Mouse (Mus musculus): ENCODE data around the gene Kcnh4.

Gene Kcnh4

GRCm38 (mm10) chr11:100730477-100731205, 29.1 kb downstream of the Kcnh4 start:
- no peak for DNase-seq (ENCODE audit: low spot score)

GRCm38 (mm10) chr11:100729976-100730375, 29.8 kb downstream of the Kcnh4 start:
- no peak for DNase-seq (ENCODE audit: low spot score)

- DNase-seq (ENCODE audit: low spot score): no peak
Measured at GRCm38 (mm10) chr11:100728601-100729000, 31.1 kb downstream of the Kcnh4 start.

- no peak for DNase-seq (ENCODE audit: low spot score)
Measured at GRCm38 (mm10) chr11:100727201-100727600, 32.5 kb downstream of the Kcnh4 start.

- no peak for DNase-seq (ENCODE audit: low spot score)
Measured at GRCm38 (mm10) chr11:100724919-100725512, 34.7 kb downstream of the Kcnh4 start.

- DNase-seq (ENCODE audit: low spot score): no peak
Measured at GRCm38 (mm10) chr11:100722493-100723028, 37.2 kb downstream of the Kcnh4 start.

GRCm38 (mm10) chr11:100721776-100722492, 37.8 kb downstream of the Kcnh4 start:
- DNase-seq (ENCODE audit: low spot score): no peak

- DNase-seq (ENCODE audit: low spot score): no peak
Measured at GRCm38 (mm10) chr11:100721254-100721653, 38.5 kb downstream of the Kcnh4 start.

- no peak for DNase-seq (ENCODE audit: low spot score)
Measured at GRCm38 (mm10) chr11:100720345-100720744, 39.4 kb downstream of the Kcnh4 start.

GRCm38 (mm10) chr11:100719893-100720292, 39.8 kb downstream of the Kcnh4 start:
- no peak for DNase-seq (ENCODE audit: low spot score)

- DNase-seq (ENCODE audit: low spot score): no peak
Measured at GRCm38 (mm10) chr11:100719312-100719711, 40.4 kb downstream of the Kcnh4 start.

GRCm38 (mm10) chr11:100718866-100719265, 40.9 kb downstream of the Kcnh4 start:
- DNase-seq (ENCODE audit: low spot score): no peak

GRCm38 (mm10) chr11:100718462-100718861, 41.3 kb downstream of the Kcnh4 start:
- no peak for DNase-seq (ENCODE audit: low spot score)

- DNase-seq (ENCODE audit: low spot score): no peak
Measured at GRCm38 (mm10) chr11:100716649-100717048, 43.1 kb downstream of the Kcnh4 start.

- no peak for DNase-seq (ENCODE audit: low spot score)
Measured at GRCm38 (mm10) chr11:100714948-100715347, 44.8 kb downstream of the Kcnh4 start.

GRCm38 (mm10) chr11:100714534-100714915, 45.2 kb downstream of the Kcnh4 start:
- DNase-seq (ENCODE audit: low spot score): peak; percentile 88

- no peak for DNase-seq (ENCODE audit: low spot score)
Measured at GRCm38 (mm10) chr11:100713735-100714533, 45.8 kb downstream of the Kcnh4 start, which contains the start of gene Hspb9. Gene Hspb9, plus strand, starts transcription at chr11:100713850.

- no peak for DNase-seq (ENCODE audit: low spot score)
Measured at GRCm38 (mm10) chr11:100713174-100713573, 46.6 kb downstream of the Kcnh4 start.

- no peak for DNase-seq (ENCODE audit: low spot score)
Measured at GRCm38 (mm10) chr11:100711783-100712615, 47.7 kb downstream of the Kcnh4 start, which contains the start of gene Kat2a. Gene Kat2a, minus strand, starts transcription at chr11:100712465.

- DNase-seq (ENCODE audit: low spot score): no peak
Measured at GRCm38 (mm10) chr11:100710977-100711376, 48.8 kb downstream of the Kcnh4 start.

- DNase-seq (ENCODE audit: low spot score): no peak
Measured at GRCm38 (mm10) chr11:100710528-100710927, 49.2 kb downstream of the Kcnh4 start.
